Mouse (Mus musculus) embryonic facial prominence, embryonic 13.5 days (tissue): Measurements from ENCODE around the gene Slc35a3. TPM values are rescaled to one million over a fixed set of nuclear protein-coding genes. Genes with fewer than 3 reads are reported as not detected.
"Not testable (repeated sequence)": the region's sequence is repeated elsewhere in the genome, so short reads cannot be mapped to it uniquely, and the experiment has no call there.

Experiments
- ATAC-seq: fragments of 200-750 bp; cut with Nextera tagmentation; 2 replicates; pipeline ENCODE4 v1.8.0; 2017; ENCODE audit warnings: low read depth; ENCODE audit not compliant: insufficient number of reproducible peaks, insufficient read depth, low FRiP score, low TSS enrichment
- H3K27ac ChIP-seq: fragments of 300-500 bp; sonication (generic); 2 replicates; pipeline ENCODE4 v1.5.1; 2015; ENCODE audit warnings: moderate library complexity, mild to moderate bottlenecking, inconsistent platforms
- H3K27me3 ChIP-seq: fragments of 300-500 bp; sonication (generic); 2 replicates; pipeline ENCODE4 v1.6.1; 2015; ENCODE audit warnings: mild to moderate bottlenecking, inconsistent platforms
- H3K36me3 ChIP-seq: fragments of 300-500 bp; sonication (generic); 2 replicates; pipeline ENCODE4 v1.6.1; 2015; ENCODE audit warnings: mild to moderate bottlenecking, inconsistent platforms
- H3K4me1 ChIP-seq: fragments of 300-500 bp; sonication (generic); 2 replicates; pipeline ENCODE4 v1.6.1; 2015; ENCODE audit warnings: inconsistent platforms
- H3K4me2 ChIP-seq: fragments of 300-500 bp; sonication (generic); 2 replicates; pipeline ENCODE4 v1.6.1; 2015; ENCODE audit warnings: moderate library complexity, mild to moderate bottlenecking, inconsistent platforms
- H3K4me3 ChIP-seq: fragments of 300-500 bp; sonication (generic); 2 replicates; pipeline ENCODE4 v1.5.1; 2015; ENCODE audit warnings: mild to moderate bottlenecking, inconsistent platforms
- H3K9ac ChIP-seq: fragments of 300-500 bp; sonication (generic); 2 replicates; pipeline ENCODE4 v1.6.1; 2015; ENCODE audit warnings: mild to moderate bottlenecking, inconsistent platforms
- H3K9me3 ChIP-seq: fragments of 300-500 bp; sonication (generic); 2 replicates; pipeline ENCODE4 v1.6.1; 2016; ENCODE audit warnings: inconsistent platforms
- WGBS: fragments of 180-500 bp; shearing (Covaris S2); methylation state at CpG from one replicate; pipeline ENCODE4 v1.1.7; 2015; ENCODE audit warnings: mixed read lengths; 5-methylcytosine and 5-hydroxymethylcytosine counted together
- polyA plus RNA-seq: library from polyadenylated mRNA; unstranded; fragments of >200 nt; fragmentation: Nextera tagmentation; extraction: Ambion mirVana; gene quantifications from 2 replicates; pipeline ENCODE4 v1.2.1, GENCODE M21; 2015

The Slc35a3 gene
- polyA plus RNA-seq, 1 experiment from 2014 or later, result 8.7 TPM

- WGBS, result 88% methylated on average over 8 of the region's 8 CpGs
- H3K36me3 ChIP-seq, result peaks cover 16% of the 10 kb centered on the region
- no peak for ATAC-seq
Observed at GRCm38 (mm10) chr3:116694955-116695665, 17.5 kb downstream of the Slc35a3 start.

GRCm38 (mm10) chr3:116694312-116694711 lies 18.3 kb downstream of the Slc35a3 start:
- Histone ChIP-seq H3K27ac (no peak overlapping the region), H3K4me1 (no peaks in the 10 kb centered on the region), H3K27me3 (no peaks in the 10 kb centered on the region), H3K9ac (no peak overlapping the region), H3K9me3 (no peaks in the 10 kb centered on the region), H3K36me3 (peaks cover 13% of the 10 kb centered on the region), H3K4me2 (no peak overlapping the region), H3K4me3 (no peak overlapping the region)
- WGBS, result 92% methylated on average over 3 of the region's 3 CpGs
- no peak for ATAC-seq

More at GRCm38 (mm10) chr3:116694955-116695665, 17.5 kb downstream of the Slc35a3 start:
- H3K9ac ChIP-seq, result no peak overlapping the region
- H3K4me3 ChIP-seq, result no peak overlapping the region
- no peaks in the 10 kb centered on the region for H3K9me3 ChIP-seq
- no peak overlapping the region for H3K27ac ChIP-seq
- no peaks in the 10 kb centered on the region for H3K4me1 ChIP-seq
- H3K27me3 ChIP-seq, result no peaks in the 10 kb centered on the region
- H3K4me2 ChIP-seq, result no peak overlapping the region

- WGBS, result 89% methylated on average over 1 of the region's 1 CpGs
- no peaks in the 10 kb centered on the region for H3K27me3 ChIP-seq
- H3K4me2 ChIP-seq, result no peak within 1 kb of the TSS
- no peaks in the 10 kb centered on the region for H3K9me3 ChIP-seq
- H3K27ac ChIP-seq, result no peak within 1 kb of the TSS
- H3K4me3 ChIP-seq, result no peak within 1 kb of the TSS
- no peaks in the 10 kb centered on the region for H3K4me1 ChIP-seq
- ATAC-seq, result no peak
- H3K9ac ChIP-seq, result no peak within 1 kb of the TSS
- H3K36me3 ChIP-seq, result peaks cover 14% of the 10 kb centered on the region
Observed at GRCm38 (mm10) chr3:116681160-116681559, 31.5 kb downstream of the Slc35a3 start, which contains the start of gene Gm43191. Gm43191 (minus strand) TSS chr3:116681260.

GRCm38 (mm10) chr3:116664281-116664680 lies 48.4 kb downstream of the Slc35a3 start:
- not testable (repeated sequence) for H3K36me3 ChIP-seq, H3K27me3 ChIP-seq, H3K27ac ChIP-seq, H3K4me3 ChIP-seq, ATAC-seq, H3K9me3 ChIP-seq, H3K4me2 ChIP-seq, H3K9ac ChIP-seq
- peaks cover 18% of the 10 kb centered on the region for H3K4me1 ChIP-seq
- 88% methylated on average over 9 of the region's 9 CpGs for WGBS

- peak within 1 kb of the TSS; percentile 93 for H3K27ac ChIP-seq
- H3K27me3 ChIP-seq, result no peaks in the 10 kb centered on the region
- H3K4me2 ChIP-seq, result peak within 1 kb of the TSS; percentile 64
- no peaks in the 10 kb centered on the region for H3K9me3 ChIP-seq
- peaks cover 30% of the 10 kb centered on the region for H3K4me1 ChIP-seq
- H3K36me3 ChIP-seq, result no peaks in the 10 kb centered on the region
- under 1% methylated on average over 39 of the region's 39 CpGs for WGBS
- peak within 1 kb of the TSS; percentile 96 for H3K4me3 ChIP-seq
- peak; percentile 99 for ATAC-seq
- H3K9ac ChIP-seq, result peak within 1 kb of the TSS; percentile 98
Observed at GRCm38 (mm10) chr3:116662463-116662863, 50.2 kb downstream of the Slc35a3 start, which contains the start of gene Mfsd14a. Mfsd14a (minus strand) TSS chr3:116662677.

- Histone ChIP-seq H3K4me1 (peaks cover 32% of the 10 kb centered on the region), H3K9me3 (no peaks in the 10 kb centered on the region), H3K9ac (peak overlapping the region; percentile 98), H3K36me3 (no peaks in the 10 kb centered on the region), H3K27ac (peak overlapping the region; percentile 93), H3K27me3 (no peaks in the 10 kb centered on the region), H3K4me3 (peak overlapping the region; percentile 96), H3K4me2 (peak overlapping the region; percentile 64)
- WGBS, result under 1% methylated on average over 68 of the region's 68 CpGs
- ATAC-seq, result peak; percentile 80
Observed at GRCm38 (mm10) chr3:116661870-116662414, 50.7 kb downstream of the Slc35a3 start.

GRCm38 (mm10) chr3:116661288-116661869 lies 51.3 kb downstream of the Slc35a3 start:
- Histone ChIP-seq H3K9me3 (no peaks in the 10 kb centered on the region), H3K27ac (peak overlapping the region; percentile 93), H3K36me3 (no peaks in the 10 kb centered on the region), H3K9ac (peak overlapping the region; percentile 98), H3K4me2 (peak overlapping the region; percentile 64), H3K27me3 (no peaks in the 10 kb centered on the region), H3K4me1 (peaks cover 33% of the 10 kb centered on the region), H3K4me3 (peak overlapping the region; percentile 96)
- ATAC-seq, result no peak
- 2% methylated on average over 16 of the region's 16 CpGs for WGBS

- Histone ChIP-seq H3K9me3 (no peaks in the 10 kb centered on the region), H3K27ac (no peak overlapping the region), H3K4me1 (peaks cover 33% of the 10 kb centered on the region), H3K4me2 (peak overlapping the region; percentile 14; the same call in 1 of the 2 replicates), H3K9ac (no peak overlapping the region), H3K4me3 (no peak overlapping the region), H3K27me3 (no peaks in the 10 kb centered on the region), H3K36me3 (no peaks in the 10 kb centered on the region)
- WGBS, result 81% methylated on average over 13 of the region's 13 CpGs
- no peak for ATAC-seq
Observed at GRCm38 (mm10) chr3:116659856-116660430, 52.7 kb downstream of the Slc35a3 start.

- no peak overlapping the region for H3K27ac ChIP-seq
- 41% methylated on average over 15 of the region's 15 CpGs for WGBS
- no peaks in the 10 kb centered on the region for H3K36me3 ChIP-seq
- H3K9me3 ChIP-seq, result no peaks in the 10 kb centered on the region
- no peak for ATAC-seq
- peaks cover 33% of the 10 kb centered on the region for H3K4me1 ChIP-seq
- H3K4me3 ChIP-seq, result no peak overlapping the region
- 0 out of 2 replicates have a peak overlapping the region, but pooled peaks have one; percentile 18 for H3K4me2 ChIP-seq
- H3K27me3 ChIP-seq, result no peaks in the 10 kb centered on the region
- no peak overlapping the region for H3K9ac ChIP-seq
Observed at GRCm38 (mm10) chr3:116658928-116659565, 53.6 kb downstream of the Slc35a3 start.

GRCm38 (mm10) chr3:116656184-116656965 lies 56.3 kb downstream of the Slc35a3 start:
- Histone ChIP-seq H3K4me3 (no peak overlapping the region), H3K9ac (no peak overlapping the region), H3K9me3 (no peaks in the 10 kb centered on the region), H3K36me3 (no peaks in the 10 kb centered on the region), H3K4me2 (no peak overlapping the region), H3K4me1 (peaks cover 33% of the 10 kb centered on the region), H3K27ac (no peak overlapping the region), H3K27me3 (no peaks in the 10 kb centered on the region)
- ATAC-seq, result no peak
- WGBS, result 83% methylated on average over 7 of the region's 7 CpGs
